Mouse (Mus musculus): ENCODE results near the gene Rnf6. TPM values are rescaled to one million over a fixed set of nuclear protein-coding genes. Genes with fewer than 3 reads are reported as not detected.

Gene Rnf6
- polyA plus RNA-seq (2012; rRNA removed): 15.2 and 16.8 TPM in 2 replicates

DNA sequence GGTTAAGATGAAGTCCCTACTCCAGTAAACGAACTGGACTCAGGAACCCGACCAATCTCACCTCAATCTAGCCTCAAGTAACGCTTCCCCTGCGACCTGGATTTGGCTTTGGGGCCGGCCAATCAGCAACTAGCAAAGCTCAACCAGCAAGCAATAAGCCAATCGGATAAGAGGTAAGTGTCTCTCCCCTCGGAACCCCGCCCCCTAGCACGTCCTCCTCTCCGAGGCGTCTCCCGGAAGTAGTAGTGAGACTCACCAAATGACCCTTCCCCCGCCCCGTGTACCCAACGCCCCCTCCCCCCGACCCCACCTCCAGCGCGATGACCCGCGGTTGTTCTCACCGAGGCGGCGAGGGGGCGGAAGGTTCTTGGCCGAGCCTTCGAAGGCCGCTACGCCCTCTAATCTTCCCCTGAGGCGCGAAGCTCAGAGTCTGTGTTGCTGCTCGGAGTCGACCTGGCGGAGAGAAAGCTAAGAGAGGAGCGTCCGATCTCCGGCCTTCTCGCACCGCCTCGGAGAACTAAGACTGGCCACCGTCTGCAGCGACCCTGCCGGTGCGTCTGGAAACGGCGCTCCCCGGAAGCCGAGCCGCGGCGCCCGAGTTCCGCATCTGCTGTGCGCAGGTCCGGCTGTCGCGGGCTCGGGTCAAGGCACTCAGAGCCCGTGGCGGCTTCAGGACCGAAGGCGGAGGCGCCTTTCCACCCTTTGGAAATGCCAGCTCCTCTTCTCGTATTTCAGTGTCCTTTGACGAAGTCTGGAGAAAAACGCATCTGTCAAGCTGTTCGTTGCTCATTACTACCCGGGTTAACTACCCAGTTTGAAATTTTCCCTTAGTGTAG, at the start of gene Rnf6:
Gene Rnf6 (minus strand): TSS at position 677 of the 836 bp plus-strand sequence.

DNA sequence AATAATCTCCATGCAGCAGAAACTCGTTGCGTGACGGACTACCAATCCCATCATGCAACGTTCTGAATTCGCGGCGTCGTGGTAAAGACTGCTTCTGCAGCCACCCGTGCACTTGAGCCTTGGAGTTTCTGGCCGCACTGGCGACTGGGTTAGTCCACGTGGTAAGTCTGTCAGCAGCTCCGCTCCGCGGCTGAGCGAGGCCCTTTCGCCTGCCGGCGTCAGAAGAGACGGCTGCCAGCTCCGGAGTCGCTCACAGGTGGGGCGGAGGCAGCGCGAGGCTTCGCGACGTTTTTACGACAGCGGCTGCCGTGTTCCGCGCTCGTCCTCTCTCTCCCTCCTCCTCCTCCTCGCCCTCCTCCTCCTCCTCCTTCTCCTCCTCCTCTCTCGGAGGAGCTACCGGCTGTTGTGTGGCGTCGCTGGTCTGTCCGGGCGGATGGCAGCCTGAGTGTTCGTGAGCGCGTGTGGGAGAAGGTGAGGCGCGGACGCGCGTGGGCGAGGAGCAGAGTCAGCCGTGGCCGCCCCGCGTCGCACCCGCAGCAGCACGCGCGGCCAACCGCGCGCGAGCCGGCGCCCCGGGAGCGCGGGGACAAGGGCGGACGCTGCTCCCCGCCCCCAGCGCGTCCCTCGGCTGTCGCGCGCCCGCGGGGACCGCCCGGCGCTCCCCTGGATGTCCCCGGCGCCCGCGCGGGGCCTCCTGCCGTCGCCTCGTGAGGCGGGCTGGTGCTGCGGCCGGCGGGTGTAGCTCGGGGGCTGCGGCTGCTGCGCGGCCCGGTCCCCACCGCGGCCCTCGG, 9.7 kb upstream of the Rnf6 start, which contains the start of gene Cdk8:
Gene Cdk8 (plus strand): TSS at position 367 of the 791 bp plus-strand sequence.

DNA sequence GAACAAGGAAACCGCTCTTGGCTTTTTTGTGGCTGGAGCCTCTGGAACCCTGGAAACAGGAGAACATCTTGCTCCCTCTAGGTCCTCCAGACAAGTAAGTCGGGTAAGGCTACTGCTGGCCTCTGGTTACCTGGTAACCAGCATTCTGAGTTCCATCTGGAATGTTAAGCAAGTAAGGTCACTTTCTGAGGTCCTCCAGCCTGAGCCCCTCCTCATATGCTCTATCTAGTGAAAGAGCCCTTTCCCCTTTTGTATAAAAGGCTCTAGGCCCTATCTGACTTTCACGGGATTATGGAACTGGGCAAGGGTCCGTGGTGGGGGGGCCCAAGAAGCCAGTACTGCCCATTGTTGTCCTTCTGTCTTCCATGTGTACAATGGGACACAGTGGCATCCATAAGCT, 36.2 kb downstream of the Rnf6 start, which contains the start of gene 1700001J03Rik:
Gene 1700001J03Rik (minus strand): TSS at position 101 of the 400 bp plus-strand sequence.

DNA sequence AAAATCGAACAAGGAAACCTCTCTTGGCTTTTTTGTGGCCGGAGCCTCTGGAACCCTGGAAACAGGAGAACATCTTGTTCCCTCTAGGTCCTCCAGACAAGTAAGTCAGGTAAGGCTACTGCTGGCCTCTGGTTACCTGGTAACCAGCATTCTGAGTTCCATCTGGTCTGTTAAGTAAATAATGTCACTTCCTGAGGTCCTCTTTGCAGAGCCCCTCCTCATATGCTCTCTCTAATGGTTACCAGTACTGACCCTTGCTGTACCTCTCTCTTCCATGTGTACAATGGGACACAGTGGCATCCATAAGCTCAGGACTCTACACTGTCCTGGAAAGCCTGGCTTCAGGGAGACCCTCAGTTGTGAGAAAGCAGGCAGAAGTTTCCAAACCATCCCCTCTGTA, 50.7 kb downstream of the Rnf6 start, which contains the start of gene Gm6309:
Gene Gm6309 (minus strand): TSS at position 101 of the 400 bp plus-strand sequence.

DNA sequence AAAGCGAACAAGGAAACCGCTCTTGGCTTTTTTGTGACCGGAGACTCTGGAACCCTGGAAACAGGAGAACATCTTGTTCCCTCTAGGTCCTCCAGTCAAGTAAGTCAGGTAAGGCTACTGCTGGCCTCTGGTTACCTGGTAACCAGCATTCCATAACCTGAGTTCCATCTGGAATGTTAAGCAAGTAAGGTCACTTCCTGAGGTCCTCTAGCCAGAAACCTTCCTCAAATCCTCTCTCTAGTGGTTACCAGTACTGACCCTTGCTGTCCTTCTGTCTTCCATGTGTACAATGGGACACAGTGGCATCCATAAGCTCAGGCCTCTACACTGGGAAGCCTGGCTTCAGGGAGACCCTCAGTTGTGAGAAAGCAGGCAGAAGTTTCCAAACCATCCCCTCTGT, 60.9 kb downstream of the Rnf6 start, which contains the start of gene Gm5565:
Gene Gm5565 (minus strand): TSS at position 101 of the 400 bp plus-strand sequence.

Other genes with a start within 250 kb of the Rnf6 start
- not detected in 2 replicates for gene Cyp3a25, start 211.9 kb downstream of the Rnf6 start, polyA plus RNA-seq (2012; rRNA removed)
- gene Cyp3a59, start 142.3 kb downstream of the Rnf6 start, polyA plus RNA-seq (2012; rRNA removed): not detected in 2 replicates
- not detected in 2 replicates for gene Gm5565, start 61.0 kb downstream of the Rnf6 start, polyA plus RNA-seq (2012; rRNA removed)
- not detected in 2 replicates for gene Gm6309, start 50.8 kb downstream of the Rnf6 start, polyA plus RNA-seq (2012; rRNA removed)
- 0.44 and 1.0 TPM in 2 replicates for gene 1700001J03Rik, start 36.3 kb downstream of the Rnf6 start, polyA plus RNA-seq (2012; rRNA removed)
- 54.3 and 54.9 TPM in 2 replicates for gene Cdk8, start 9.7 kb upstream of the Rnf6 start, polyA plus RNA-seq (2012; rRNA removed)
- gene Wasf3, start 163.4 kb upstream of the Rnf6 start, polyA plus RNA-seq (2012; rRNA removed): 7.7 and 8.6 TPM in 2 replicates